Mouse (Mus musculus) layer of hippocampus, adult 11-12 months (tissue): ENCODE results near the gene Klk7.

Source experiments
- DNase-seq: peaks from one replicate; pipeline ENCODE4 v3.0.0; 2022; ENCODE audit warnings: low spot score

The Klk7 gene

GRCm38 (mm10) chr7:43797333-43797769, 13.7 kb upstream of the Klk7 start, which contains the start of gene Klk8:
TSS of gene Klk8 (plus strand) at chr7:43797577.
- DNase-seq: no peak

- DNase-seq: no peak
These were observed 13.1 kb upstream of the Klk7 start for GRCm38 (mm10) chr7:43797844-43798462.

- no peak for DNase-seq
These were observed 11.2 kb upstream of the Klk7 start for GRCm38 (mm10) chr7:43799876-43800275.

- DNase-seq: no peak
These were observed 4.1 kb downstream of the Klk7 start for GRCm38 (mm10) chr7:43815211-43815610.

DNA sequence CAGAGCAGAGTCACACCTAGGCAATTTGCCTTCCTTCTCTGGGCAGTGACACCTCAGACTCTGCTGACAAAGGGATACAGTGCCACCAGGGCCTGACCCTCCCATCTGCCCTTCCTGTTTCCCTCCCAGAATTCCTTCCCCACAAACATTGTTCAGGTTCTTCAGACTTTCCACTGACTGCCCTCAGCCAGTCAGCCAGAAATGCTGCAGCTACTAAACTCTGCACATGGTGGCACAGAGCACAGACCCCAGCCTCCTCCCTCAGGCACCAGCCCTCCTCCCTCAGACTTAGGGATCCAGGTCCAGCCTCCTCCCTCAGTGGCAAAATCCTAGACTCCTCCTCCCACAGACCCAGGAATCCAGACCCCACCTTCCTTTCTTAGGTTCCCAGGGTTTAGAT, 5.7 kb downstream of the Klk7 start:
- no peak for DNase-seq

DNA sequence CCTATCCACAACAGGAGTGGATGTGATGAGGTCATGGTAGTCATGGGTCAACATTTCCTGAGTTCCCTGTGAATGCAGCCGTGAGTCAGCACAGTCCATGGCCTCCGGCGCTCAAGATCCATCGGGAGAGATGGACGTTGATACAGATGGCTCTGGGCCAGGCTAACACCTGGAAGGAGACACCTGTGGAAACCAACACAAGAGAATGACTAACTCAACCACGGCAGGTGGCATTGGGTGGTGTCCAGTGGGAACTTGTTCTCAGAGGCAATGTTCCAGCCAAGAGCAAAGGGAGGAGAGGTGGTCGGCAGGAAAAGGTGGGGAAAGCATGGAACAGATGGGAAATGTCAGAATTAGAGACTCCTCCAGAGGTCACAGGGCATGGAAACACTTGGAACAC, 10.5 kb downstream of the Klk7 start:
- DNase-seq: no peak

DNA sequence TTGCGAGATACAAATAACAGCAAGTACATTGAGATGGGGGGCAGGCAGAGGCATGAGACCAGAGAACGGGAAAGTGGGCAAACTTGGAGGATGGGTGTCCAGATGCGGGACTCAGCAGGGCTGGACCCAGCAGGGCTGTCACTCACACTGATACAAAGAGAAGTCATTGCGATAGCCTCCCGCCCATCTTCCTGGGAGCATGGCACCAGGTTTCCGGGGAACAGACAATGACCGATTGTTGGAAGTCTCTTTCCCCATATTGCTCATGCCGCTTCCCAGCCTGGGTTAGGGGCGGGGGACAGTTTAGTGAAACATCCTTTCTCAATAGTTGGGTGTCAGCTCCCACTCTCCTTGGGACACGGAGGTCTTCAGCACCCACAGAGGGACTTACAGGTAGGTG, 13.1 kb downstream of the Klk7 start, which contains the start of gene Klk6:
Gene Klk6, plus strand, starts transcription at position 301 of the 400 bp plus-strand sequence.
- no peak for DNase-seq

DNA sequence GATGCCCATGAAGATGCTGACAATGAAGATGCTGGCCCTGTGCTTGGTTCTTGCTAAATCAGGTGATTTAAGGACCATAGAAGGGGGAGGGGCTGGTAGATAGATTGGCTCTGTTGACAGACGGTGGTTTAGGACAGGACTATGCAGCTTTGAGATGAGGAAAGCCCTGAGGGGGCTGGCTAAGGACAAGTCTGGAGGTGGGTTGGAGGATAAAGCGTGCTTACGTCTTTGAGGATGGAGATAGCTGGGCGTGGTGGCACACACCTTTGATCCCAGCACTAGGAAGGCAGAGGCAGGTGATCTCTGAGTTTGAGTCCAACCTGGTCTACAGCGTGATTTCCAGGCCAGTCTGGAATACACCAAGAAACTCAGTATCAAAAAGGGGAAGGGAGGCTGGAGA, 15.0 kb downstream of the Klk7 start:
- no peak for DNase-seq

DNA sequence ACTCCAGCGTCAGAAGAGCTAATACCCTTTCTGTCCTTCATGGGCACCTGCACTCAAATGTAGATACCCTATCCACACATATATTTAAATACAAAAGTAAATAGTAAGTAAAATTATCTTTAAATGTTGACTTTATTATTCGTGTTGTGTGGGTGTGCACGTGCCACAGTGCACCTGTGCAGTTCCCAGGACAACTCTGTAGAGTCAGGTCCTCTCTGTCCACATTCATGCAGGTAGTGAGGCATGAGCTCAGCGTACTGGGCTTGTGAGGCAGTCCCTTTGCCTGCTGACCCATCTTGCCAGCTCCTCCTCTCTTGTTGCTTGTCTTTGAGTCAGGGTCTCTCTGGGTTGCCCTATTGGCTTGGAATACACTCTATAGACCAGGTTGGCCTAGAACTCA, 16.6 kb downstream of the Klk7 start:
- no peak for DNase-seq

GRCm38 (mm10) chr7:43829006-43829405, 17.9 kb downstream of the Klk7 start:
- no peak for DNase-seq

GRCm38 (mm10) chr7:43841701-43842100, 30.6 kb downstream of the Klk7 start, which contains the start of gene Klk5:
TSS of gene Klk5 (plus strand) at chr7:43841971.
- no peak for DNase-seq

DNA sequence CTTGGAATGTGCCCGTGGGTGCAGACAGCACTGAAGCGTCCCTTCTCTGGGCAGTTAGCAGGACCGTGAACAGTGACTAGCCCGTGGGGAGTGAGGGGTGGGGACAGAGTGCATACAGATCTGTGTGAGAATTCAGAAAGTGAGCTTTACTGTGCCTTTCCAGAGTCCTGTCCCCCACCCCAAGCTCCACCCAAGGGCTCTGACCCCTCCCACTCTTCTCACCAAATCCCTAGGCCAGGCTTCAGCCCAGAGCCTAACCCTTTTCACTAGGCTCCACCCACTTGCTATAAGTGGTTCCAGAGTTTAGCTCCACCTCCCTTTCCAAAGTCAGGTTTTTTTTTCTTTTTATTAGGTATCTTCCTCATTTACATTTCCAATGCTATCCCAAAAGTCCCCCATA, 32.7 kb downstream of the Klk7 start:
- DNase-seq: no peak

- DNase-seq: no peak
These were observed 40.5 kb downstream of the Klk7 start for GRCm38 (mm10) chr7:43851616-43852015.

DNA sequence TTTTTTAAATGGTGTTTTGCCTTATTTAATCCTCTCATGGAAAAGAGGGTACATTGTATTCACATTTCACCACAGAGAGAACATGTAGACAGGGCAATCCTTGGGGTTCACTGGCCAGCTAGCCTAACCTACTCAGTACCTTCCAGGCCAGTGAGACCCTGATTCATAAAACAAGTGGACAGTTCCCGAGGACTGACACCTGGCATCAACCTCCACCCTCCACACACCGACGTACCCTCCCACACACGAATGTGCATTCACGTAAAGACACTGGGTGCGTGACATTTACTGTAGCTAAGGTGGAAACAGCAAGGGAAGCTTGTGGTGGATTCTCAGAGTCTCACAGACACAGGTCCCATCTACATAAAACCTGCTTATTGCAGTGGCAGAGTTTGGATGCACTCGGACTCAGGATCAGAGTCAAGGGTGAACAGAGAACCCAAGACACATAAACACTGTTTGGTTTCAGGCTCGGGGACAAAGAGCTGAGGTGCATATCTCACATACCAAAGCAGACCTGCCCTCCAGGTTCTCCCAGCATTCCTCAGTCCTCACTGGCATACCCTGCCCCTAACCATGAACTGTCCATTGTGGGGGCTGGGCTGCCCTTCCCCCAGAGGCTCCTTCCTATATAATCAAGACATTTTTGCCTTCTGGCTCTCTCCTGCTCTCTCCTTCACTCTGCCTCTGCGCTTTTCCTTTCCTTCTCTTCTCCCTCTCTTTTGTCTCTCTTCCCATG, 43.7 kb downstream of the Klk7 start:
- DNase-seq: no peak

DNA sequence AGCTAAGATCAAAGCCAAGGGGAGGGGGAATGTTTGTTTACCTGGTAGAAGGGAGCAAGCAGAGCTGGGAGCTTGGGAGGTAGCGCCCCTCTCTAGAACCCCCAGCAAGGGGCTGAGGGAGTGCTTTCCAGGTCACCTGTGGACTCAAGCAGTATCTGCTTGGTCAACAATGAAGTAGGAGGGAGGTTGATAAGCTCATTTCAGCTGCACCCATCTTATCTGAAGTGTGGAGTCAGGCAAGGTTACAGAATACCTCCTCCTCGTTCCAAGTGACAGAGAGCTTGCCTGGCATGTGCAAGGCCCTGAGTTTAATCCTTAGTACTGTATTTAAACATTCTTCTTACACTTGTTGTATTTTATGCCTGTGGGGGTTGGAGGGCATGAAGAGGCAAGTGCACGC, 44.6 kb downstream of the Klk7 start:
- no peak for DNase-seq

DNA sequence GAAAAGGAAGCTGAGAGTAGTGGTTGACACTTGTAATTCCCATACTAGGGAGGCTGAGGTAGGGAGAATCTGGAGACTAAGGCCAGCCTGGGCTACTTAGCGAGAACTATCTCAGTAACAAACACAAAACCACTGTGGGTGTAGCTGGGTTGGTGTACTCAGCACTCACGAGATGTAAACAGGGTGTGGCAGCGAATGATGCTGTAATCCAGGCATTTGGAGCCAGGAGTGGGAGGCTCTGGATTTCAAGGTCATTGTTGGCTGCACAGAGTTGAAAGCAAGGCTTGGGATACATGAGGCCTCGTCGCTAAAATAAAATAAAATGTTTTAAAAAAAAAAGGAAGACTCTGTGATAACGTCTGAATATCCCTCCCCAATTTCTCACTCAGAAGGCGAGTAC, 45.2 kb downstream of the Klk7 start:
- DNase-seq: no peak

DNA sequence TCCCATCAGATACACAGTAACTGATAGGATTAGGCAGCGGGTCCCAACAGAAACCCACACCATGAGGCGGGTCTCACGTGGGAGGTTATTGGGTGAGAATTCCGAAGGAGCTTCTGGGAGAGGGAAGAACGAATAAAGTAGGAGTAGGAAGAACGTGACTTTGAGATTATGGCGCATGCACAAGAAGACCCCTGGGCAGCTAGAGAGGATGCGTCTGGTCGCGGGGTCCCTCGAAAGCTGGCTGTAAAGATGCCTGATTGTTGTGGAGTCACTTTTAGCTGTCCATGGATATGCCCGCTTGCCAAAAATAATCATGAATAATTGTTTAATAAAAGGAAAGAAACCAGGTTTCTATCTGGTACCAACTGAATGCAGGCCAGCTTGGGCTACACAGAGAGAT, 46.4 kb downstream of the Klk7 start:
- DNase-seq: no peak

GRCm38 (mm10) chr7:43860411-43860810, 49.3 kb downstream of the Klk7 start:
- no peak for DNase-seq
